Mouse (Mus musculus) gastrocnemius, adult 18-20 months (tissue): ENCODE data around the gene Cyb5r2. TPM values are rescaled to one million over a fixed set of nuclear protein-coding genes. Genes with fewer than 3 reads are reported as not detected.

Source experiments
- DNase-seq: peaks from one replicate; pipeline ENCODE4 v3.0.0; 2021; ENCODE audit warnings: low spot score
- total RNA-seq, 2 experiments: library from RNA; stranded (reverse); gene quantifications; 2 replicates each; pipeline ENCODE4 v1.2.3; 2021

Cyb5r2 gene
- total RNA-seq, 2 experiments from 2014 or later = not detected

GRCm38 (mm10) chr7:107727538-107727937, 30.3 kb downstream of the Cyb5r2 start:
- no peak for DNase-seq

- no peak for DNase-seq
Measured at GRCm38 (mm10) chr7:107722536-107722935, 35.3 kb downstream of the Cyb5r2 start.

- no peak for DNase-seq
Measured at GRCm38 (mm10) chr7:107720771-107721170, 37.1 kb downstream of the Cyb5r2 start.

GRCm38 (mm10) chr7:107714067-107714466, 43.8 kb downstream of the Cyb5r2 start:
- DNase-seq = no peak

GRCm38 (mm10) chr7:107712743-107713142, 45.1 kb downstream of the Cyb5r2 start:
- DNase-seq = no peak

- peak; percentile 38 for DNase-seq
Measured at GRCm38 (mm10) chr7:107708491-107709112, 49.2 kb downstream of the Cyb5r2 start.

GRCm38 (mm10) chr7:107707650-107708049, 50.2 kb downstream of the Cyb5r2 start:
- no peak for DNase-seq

- DNase-seq = peak; percentile 37
Measured at GRCm38 (mm10) chr7:107705941-107706340, 51.9 kb downstream of the Cyb5r2 start.

- no peak for DNase-seq
Measured at GRCm38 (mm10) chr7:107702461-107703380, 55.1 kb downstream of the Cyb5r2 start.

- DNase-seq = no peak
Measured at GRCm38 (mm10) chr7:107700646-107701045, 57.2 kb downstream of the Cyb5r2 start.

- DNase-seq = no peak
Measured at GRCm38 (mm10) chr7:107699926-107700325, 57.9 kb downstream of the Cyb5r2 start.

Other genes with a start within 250 kb of the Cyb5r2 start
- 1 to 10 TPM; 1.5 to 1.7 TPM for gene Olfml1, start 190.6 kb downstream of the Cyb5r2 start, total RNA-seq
- gene Ppfibp2, start 162.8 kb downstream of the Cyb5r2 start, total RNA-seq = 10 to 100 TPM; 13.9 to 15.6 TPM
- not detected for gene 5330417H12Rik, start 132.9 kb downstream of the Cyb5r2 start, total RNA-seq
- gene Ovch2, start 43.2 kb upstream of the Cyb5r2 start, total RNA-seq = not detected
- not detected for gene Olfr467, start 54.2 kb upstream of the Cyb5r2 start, total RNA-seq
- not detected for gene Olfr469, start 67.5 kb upstream of the Cyb5r2 start, total RNA-seq
- gene Olfr470, start 89.5 kb upstream of the Cyb5r2 start, total RNA-seq = not detected
- not detected for gene Olfr472, start 139.9 kb upstream of the Cyb5r2 start, total RNA-seq
- not detected for gene Olfr473, start 172.4 kb upstream of the Cyb5r2 start, total RNA-seq
- not detected for gene Olfr474, start 196.6 kb upstream of the Cyb5r2 start, total RNA-seq
- not detected for gene Olfr476, start 206.8 kb upstream of the Cyb5r2 start, total RNA-seq
- not detected for gene Olfr477, start 228.7 kb upstream of the Cyb5r2 start, total RNA-seq